Mouse (Mus musculus): ENCODE data around the gene Pnpla3.

The Pnpla3 gene

GRCm38 (mm10) chr15:84217969-84218782 lies 50.5 kb downstream of the Pnpla3 start:
- DNase-seq (ENCODE audit: low read depth): no peak

- no peak for DNase-seq (ENCODE audit: low read depth)
These were observed 51.2 kb downstream of the Pnpla3 start for GRCm38 (mm10) chr15:84218783-84219271.

GRCm38 (mm10) chr15:84221539-84221938 lies 53.9 kb downstream of the Pnpla3 start:
- no peak for DNase-seq (ENCODE audit: low read depth)

- no peak for DNase-seq (ENCODE audit: low read depth)
These were observed 55.8 kb downstream of the Pnpla3 start for GRCm38 (mm10) chr15:84223423-84223822.

- no peak for DNase-seq (ENCODE audit: low read depth)
These were observed 57.1 kb downstream of the Pnpla3 start for GRCm38 (mm10) chr15:84224779-84225178.

GRCm38 (mm10) chr15:84226918-84227317 lies 59.3 kb downstream of the Pnpla3 start:
- DNase-seq (ENCODE audit: low read depth): no peak

GRCm38 (mm10) chr15:84230661-84231060 lies 63.0 kb downstream of the Pnpla3 start:
- no peak for DNase-seq (ENCODE audit: low read depth)

GRCm38 (mm10) chr15:84231113-84231712 lies 63.6 kb downstream of the Pnpla3 start:
- no peak for DNase-seq (ENCODE audit: low read depth)

- DNase-seq (ENCODE audit: low read depth): no peak
These were observed 64.3 kb downstream of the Pnpla3 start, which contains the start of gene Parvb for GRCm38 (mm10) chr15:84231721-84232561. Gene Parvb (plus strand): TSS chr15:84232043.

- no peak for DNase-seq (ENCODE audit: low read depth)
These were observed 65.0 kb downstream of the Pnpla3 start for GRCm38 (mm10) chr15:84232609-84233008.

- DNase-seq (ENCODE audit: low read depth): no peak
These were observed 67.4 kb downstream of the Pnpla3 start for GRCm38 (mm10) chr15:84234794-84235581.

- DNase-seq (ENCODE audit: low read depth): no peak
These were observed 68.0 kb downstream of the Pnpla3 start for GRCm38 (mm10) chr15:84235646-84236045.
